Mouse (Mus musculus): ENCODE results near the gene Bicd1.
"Not testable (repeated sequence)": the region's sequence is repeated elsewhere in the genome, so short reads cannot be mapped to it uniquely, and the experiment has no call there.

DNA sequence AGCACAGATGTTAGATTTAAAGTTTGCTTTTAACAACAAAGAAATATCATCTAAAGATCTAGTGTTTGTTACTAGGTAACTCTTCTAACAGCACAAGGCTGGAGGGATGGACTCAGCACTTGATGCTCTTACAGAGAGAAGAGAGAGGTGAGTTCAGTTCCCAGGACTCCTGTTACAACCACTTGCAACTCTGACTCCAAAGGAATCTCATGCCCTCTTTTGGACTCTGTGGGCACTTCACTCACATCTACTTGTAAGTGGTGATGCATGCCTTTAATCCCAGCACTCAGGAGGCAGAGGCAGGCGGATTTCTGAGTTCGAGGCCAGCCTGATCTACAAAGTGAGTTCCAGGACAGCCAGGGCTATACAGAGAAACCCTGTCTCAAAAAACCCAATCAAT, 19.1 kb upstream of the Bicd1 start:
- TF ChIP-seq CTCF (IDR thresholded peaks at IDR 0.05; ENCODE audit: extremely low read depth, insufficient read length, insufficient replicate concordance, low read depth, low read length); POLR2A (IDR thresholded peaks at IDR 0.05; ENCODE audit: low read depth, low read length): not testable (repeated sequence)

Measured in small intestine, adult 2 months (tissue).